Mouse (Mus musculus): ENCODE results near the gene Sytl2. TPM values are rescaled to one million over a fixed set of nuclear protein-coding genes. Genes with fewer than 3 reads are reported as not detected.

Sytl2 gene
- polyA plus RNA-seq (2014; fragmentation: Nextera tagmentation; extraction: Ambion mirVana), result 10.0 and 11.0 TPM in 2 replicates

GRCm38 (mm10) chr7:90301942-90302646 is at the start of gene Sytl2:
TSS of gene Sytl2 (plus strand) at chr7:90302252.
- H3K36me3 ChIP-seq (ENCODE audit: control insufficient read depth, insufficient read depth, low read length), result no peaks in the 10 kb centered on the region
- H3K4me3 ChIP-seq (ENCODE audit: control insufficient read depth in 1 of 2, insufficient read depth in 1 of 2, low read depth in 1 of 2, low read length in 2 of 2), result peak within 1 kb of the TSS; percentile 65 to 73
- no peaks in the 10 kb centered on the region for H3K27me3 ChIP-seq (ENCODE audit: control insufficient read depth, insufficient read depth, low read length)
- ATAC-seq (ENCODE audit: insufficient number of reproducible peaks, insufficient read depth, low FRiP score, low read depth), result peak; percentile 73
- H3K27ac ChIP-seq (replicated peaks in 1 of 2; ENCODE audit: control insufficient read depth in 1 of 2, insufficient read depth in 1 of 2, low read depth in 2 of 2, low read length in 2 of 2), result peak within 1 kb of the TSS in 1 of 2 experiments; percentile 28; a peak in 1 of 4 replicates
- no peaks in the 10 kb centered on the region for H3K9me3 ChIP-seq (ENCODE audit: control insufficient read depth, low read length)
- H3K4me2 ChIP-seq (ENCODE audit: low read length), result peak within 1 kb of the TSS; percentile 99
- peaks cover 2 to 4% of the 10 kb centered on the region in 2 experiments; a peak in 1 of 4 replicates for H3K4me1 ChIP-seq (ENCODE audit: control insufficient read depth in 2 of 2, insufficient read depth in 2 of 2, low read length in 2 of 2)
- peak within 1 kb of the TSS; percentile 71 for H3K9ac ChIP-seq (ENCODE audit: low read length)
- WGBS, result 1% methylated on average over 41 of the region's 43 CpGs

DNA sequence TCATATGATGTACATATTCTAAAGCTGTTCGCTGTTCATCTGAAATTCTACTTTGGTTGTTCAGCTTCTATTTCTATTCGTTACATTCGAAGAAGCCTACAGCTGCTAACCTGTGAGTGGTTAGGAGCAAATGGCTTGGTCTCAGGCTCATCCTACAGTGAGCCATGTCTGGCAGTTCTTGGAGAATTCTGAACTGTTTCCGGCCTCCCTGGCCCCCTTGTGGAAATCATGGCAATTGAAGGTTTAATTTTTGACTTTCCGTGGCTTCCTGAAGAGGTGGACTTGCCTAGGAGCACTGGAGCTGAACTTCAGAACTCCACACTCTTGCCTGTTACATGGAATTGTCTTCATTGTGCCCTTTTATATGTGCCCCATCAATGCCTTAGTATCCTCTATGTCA is 49.1 kb upstream of the Sytl2 start:
- Histone ChIP-seq H3K27me3 (ENCODE audit: control insufficient read depth, insufficient read depth, low read length) (no peaks in the 10 kb centered on the region), H3K4me2 (ENCODE audit: low read length) (no peak overlapping the region), H3K4me3 (ENCODE audit: control insufficient read depth in 1 of 2, insufficient read depth in 1 of 2, low read depth in 1 of 2, low read length in 2 of 2) (no peak overlapping the region), H3K9ac (ENCODE audit: low read length) (no peak overlapping the region), H3K27ac (replicated peaks in 1 of 2; ENCODE audit: control insufficient read depth in 1 of 2, insufficient read depth in 1 of 2, low read depth in 2 of 2, low read length in 2 of 2) (no peak overlapping the region), H3K9me3 (ENCODE audit: control insufficient read depth, low read length) (no peaks in the 10 kb centered on the region), H3K36me3 (ENCODE audit: control insufficient read depth, insufficient read depth, low read length) (no peaks in the 10 kb centered on the region), H3K4me1 (ENCODE audit: control insufficient read depth in 2 of 2, insufficient read depth in 2 of 2, low read length in 2 of 2) (no peaks in the 10 kb centered on the region)
- WGBS, result 71% methylated on average over 5 of the region's 5 CpGs
- no peak for ATAC-seq (ENCODE audit: insufficient number of reproducible peaks, insufficient read depth, low FRiP score, low read depth)

DNA sequence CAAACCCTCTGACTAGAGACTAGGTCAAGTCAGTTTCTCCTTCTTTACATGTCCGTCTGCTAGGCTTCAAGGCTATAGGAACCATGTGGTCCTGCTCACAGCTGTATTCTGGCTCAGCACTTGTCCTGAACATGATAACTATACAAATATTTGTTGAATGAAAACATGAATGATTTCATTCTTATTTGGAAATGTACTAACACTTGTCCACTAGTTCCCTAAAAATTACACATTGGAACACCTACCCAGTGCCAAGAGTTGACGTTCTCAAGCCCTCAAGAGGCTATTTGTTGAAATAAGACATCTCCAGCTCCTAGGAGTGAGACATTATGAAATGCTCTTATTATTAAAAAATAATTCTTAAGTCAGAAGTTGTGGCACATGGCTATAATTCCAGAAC is 43.4 kb upstream of the Sytl2 start:
- WGBS, result 72% methylated on average over 2 of the region's 2 CpGs
- no peak overlapping the region for H3K4me2 ChIP-seq (ENCODE audit: low read length)
- H3K27me3 ChIP-seq (ENCODE audit: control insufficient read depth, insufficient read depth, low read length), result no peaks in the 10 kb centered on the region
- H3K9ac ChIP-seq (ENCODE audit: low read length), result no peak overlapping the region
- H3K27ac ChIP-seq (replicated peaks in 1 of 2; ENCODE audit: control insufficient read depth in 1 of 2, insufficient read depth in 1 of 2, low read depth in 2 of 2, low read length in 2 of 2), result no peak overlapping the region
- H3K4me1 ChIP-seq (ENCODE audit: control insufficient read depth in 2 of 2, insufficient read depth in 2 of 2, low read length in 2 of 2), result no peaks in the 10 kb centered on the region
- ATAC-seq (ENCODE audit: insufficient number of reproducible peaks, insufficient read depth, low FRiP score, low read depth), result no peak
- H3K4me3 ChIP-seq (ENCODE audit: control insufficient read depth in 1 of 2, insufficient read depth in 1 of 2, low read depth in 1 of 2, low read length in 2 of 2), result no peak overlapping the region
- no peaks in the 10 kb centered on the region for H3K36me3 ChIP-seq (ENCODE audit: control insufficient read depth, insufficient read depth, low read length)
- no peaks in the 10 kb centered on the region for H3K9me3 ChIP-seq (ENCODE audit: control insufficient read depth, low read length)

- ATAC-seq (ENCODE audit: insufficient number of reproducible peaks, insufficient read depth, low FRiP score, low read depth), result no peak
- WGBS, result 70% methylated on average over 2 of the region's 2 CpGs
- Histone ChIP-seq H3K9me3 (ENCODE audit: control insufficient read depth, low read length) (no peaks in the 10 kb centered on the region), H3K9ac (ENCODE audit: low read length) (no peak overlapping the region), H3K4me1 (ENCODE audit: control insufficient read depth in 2 of 2, insufficient read depth in 2 of 2, low read length in 2 of 2) (no peaks in the 10 kb centered on the region), H3K4me2 (ENCODE audit: low read length) (no peak overlapping the region), H3K4me3 (ENCODE audit: control insufficient read depth in 1 of 2, insufficient read depth in 1 of 2, low read depth in 1 of 2, low read length in 2 of 2) (no peak overlapping the region), H3K27me3 (ENCODE audit: control insufficient read depth, insufficient read depth, low read length) (no peaks in the 10 kb centered on the region), H3K27ac (replicated peaks in 1 of 2; ENCODE audit: control insufficient read depth in 1 of 2, insufficient read depth in 1 of 2, low read depth in 2 of 2, low read length in 2 of 2) (no peak overlapping the region), H3K36me3 (ENCODE audit: control insufficient read depth, insufficient read depth, low read length) (no peaks in the 10 kb centered on the region)
Measured at GRCm38 (mm10) chr7:90259899-90260298, 42.2 kb upstream of the Sytl2 start.

- WGBS, result 27% methylated on average over 7 of the region's 7 CpGs
- H3K9ac ChIP-seq (ENCODE audit: low read length), result no peak overlapping the region
- no peak overlapping the region for H3K4me2 ChIP-seq (ENCODE audit: low read length)
- ATAC-seq (ENCODE audit: insufficient number of reproducible peaks, insufficient read depth, low FRiP score, low read depth), result no peak
- no peak overlapping the region for H3K4me3 ChIP-seq (ENCODE audit: control insufficient read depth in 1 of 2, insufficient read depth in 1 of 2, low read depth in 1 of 2, low read length in 2 of 2)
- H3K9me3 ChIP-seq (ENCODE audit: control insufficient read depth, low read length), result no peaks in the 10 kb centered on the region
- H3K27ac ChIP-seq (replicated peaks in 1 of 2; ENCODE audit: control insufficient read depth in 1 of 2, insufficient read depth in 1 of 2, low read depth in 2 of 2, low read length in 2 of 2), result no peak overlapping the region
- no peaks in the 10 kb centered on the region for H3K27me3 ChIP-seq (ENCODE audit: control insufficient read depth, insufficient read depth, low read length)
- no peaks in the 10 kb centered on the region for H3K36me3 ChIP-seq (ENCODE audit: control insufficient read depth, insufficient read depth, low read length)
- no peaks in the 10 kb centered on the region for H3K4me1 ChIP-seq (ENCODE audit: control insufficient read depth in 2 of 2, insufficient read depth in 2 of 2, low read length in 2 of 2)
Measured at GRCm38 (mm10) chr7:90261902-90262599, 40.0 kb upstream of the Sytl2 start.

- 4% methylated on average over 28 of the region's 28 CpGs for WGBS
- peak within 1 kb of the TSS; percentile 46; the same call in 1 of the 2 replicates for H3K9ac ChIP-seq (ENCODE audit: low read length)
- no peaks in the 10 kb centered on the region for H3K27me3 ChIP-seq (ENCODE audit: control insufficient read depth, insufficient read depth, low read length)
- H3K4me1 ChIP-seq (ENCODE audit: control insufficient read depth in 2 of 2, insufficient read depth in 2 of 2, low read length in 2 of 2), result no peaks in the 10 kb centered on the region
- H3K4me3 ChIP-seq (ENCODE audit: control insufficient read depth in 1 of 2, insufficient read depth in 1 of 2, low read depth in 1 of 2, low read length in 2 of 2), result peak within 1 kb of the TSS; percentile 22; a peak in 3 of 4 replicates
- no peak within 1 kb of the TSS for H3K27ac ChIP-seq (replicated peaks in 1 of 2; ENCODE audit: control insufficient read depth in 1 of 2, insufficient read depth in 1 of 2, low read depth in 2 of 2, low read length in 2 of 2)
- peak; percentile 61; the same call in 1 of the 2 replicates for ATAC-seq (ENCODE audit: insufficient number of reproducible peaks, insufficient read depth, low FRiP score, low read depth)
- peak within 1 kb of the TSS; percentile 66 for H3K4me2 ChIP-seq (ENCODE audit: low read length)
- H3K9me3 ChIP-seq (ENCODE audit: control insufficient read depth, low read length), result no peaks in the 10 kb centered on the region
- no peaks in the 10 kb centered on the region for H3K36me3 ChIP-seq (ENCODE audit: control insufficient read depth, insufficient read depth, low read length)
Measured at GRCm38 (mm10) chr7:90265289-90265970, 36.6 kb upstream of the Sytl2 start, which contains the start of gene Ccdc83. TSS of gene Ccdc83 (minus strand) at chr7:90265777.

- H3K4me1 ChIP-seq (ENCODE audit: control insufficient read depth in 2 of 2, insufficient read depth in 2 of 2, low read length in 2 of 2), result no peaks in the 10 kb centered on the region
- H3K9me3 ChIP-seq (ENCODE audit: control insufficient read depth, low read length), result no peaks in the 10 kb centered on the region
- no peaks in the 10 kb centered on the region for H3K27me3 ChIP-seq (ENCODE audit: control insufficient read depth, insufficient read depth, low read length)
- H3K9ac ChIP-seq (ENCODE audit: low read length), result no peak overlapping the region
- no peak overlapping the region for H3K27ac ChIP-seq (replicated peaks in 1 of 2; ENCODE audit: control insufficient read depth in 1 of 2, insufficient read depth in 1 of 2, low read depth in 2 of 2, low read length in 2 of 2)
- H3K4me3 ChIP-seq (ENCODE audit: control insufficient read depth in 1 of 2, insufficient read depth in 1 of 2, low read depth in 1 of 2, low read length in 2 of 2), result no peak overlapping the region
- no peak for ATAC-seq (ENCODE audit: insufficient number of reproducible peaks, insufficient read depth, low FRiP score, low read depth)
- no peaks in the 10 kb centered on the region for H3K36me3 ChIP-seq (ENCODE audit: control insufficient read depth, insufficient read depth, low read length)
- no peak overlapping the region for H3K4me2 ChIP-seq (ENCODE audit: low read length)
- 58% methylated on average over 3 of the region's 3 CpGs for WGBS
Measured at GRCm38 (mm10) chr7:90270141-90270540, 31.9 kb upstream of the Sytl2 start.

All from heart, embryonic 14.5 days (tissue).